Mouse (Mus musculus) hindbrain, postnatal 0 days (tissue): ENCODE results near the gene Nup214. TPM values are rescaled to one million over a fixed set of nuclear protein-coding genes. Genes with fewer than 3 reads are reported as not detected.

Experiments
- ATAC-seq: fragments of 200-750 bp; cut with Nextera tagmentation; 2 replicates; pipeline ENCODE4 v1.8.0; 2017; ENCODE audit warnings: mild to moderate bottlenecking, moderate TSS enrichment, moderate library complexity
- DNase-seq: peaks from one replicate; pipeline ENCODE4 v3.0.0-alpha.2; 2015; ENCODE audit warnings: low spot score
- H3K27ac ChIP-seq: fragments of 300-500 bp; sonication (generic); 2 replicates; pipeline ENCODE4 v1.5.1; 2014; ENCODE audit warnings: mild to moderate bottlenecking
- H3K27me3 ChIP-seq: fragments of 300-500 bp; sonication (generic); 2 replicates; pipeline ENCODE4 v1.6.1; 2014; ENCODE audit warnings: low read length, mixed read lengths; ENCODE audit not compliant: insufficient read depth
- H3K36me3 ChIP-seq: fragments of 300-500 bp; sonication (generic); 2 replicates; pipeline ENCODE4 v1.6.1; 2014; ENCODE audit warnings: low read length, mixed read lengths; ENCODE audit not compliant: insufficient read depth
- H3K4me1 ChIP-seq: fragments of 300-500 bp; sonication (generic); 2 replicates; pipeline ENCODE4 v1.6.1; 2014; ENCODE audit warnings: antibody characterized with exemption, low read length, mixed read lengths; ENCODE audit not compliant: insufficient read depth
- H3K4me2 ChIP-seq: fragments of 300-500 bp; sonication (generic); 2 replicates; pipeline ENCODE4 v1.6.1; 2014; ENCODE audit warnings: low read depth, mild to moderate bottlenecking, low read length, moderate library complexity, mixed read lengths
- H3K4me3 ChIP-seq: fragments of 300-500 bp; sonication (generic); 2 replicates; pipeline ENCODE4 v1.5.1; 2014; ENCODE audit warnings: low read length
- H3K9ac ChIP-seq: fragments of 300-500 bp; sonication (generic); replicated peaks from 2 replicates; pipeline ENCODE4 v1.6.1; 2014; ENCODE audit warnings: mild to moderate bottlenecking, low read length, moderate library complexity, mixed read lengths
- H3K9me3 ChIP-seq: fragments of 300-500 bp; sonication (generic); 2 replicates; pipeline ENCODE4 v1.6.1; 2016; ENCODE audit warnings: low read length, mixed read lengths
- CTCF ChIP-seq: IDR thresholded peaks from 2 replicates; pipeline ENCODE4 v1.5.1; 2016; ENCODE audit warnings: antibody characterized with exemption, control low read depth, low read depth
- WGBS: fragments of 180-500 bp; shearing (Covaris S2); extraction: QIAGEN DNeasy Blood & Tissue Kit; methylation state at CpG from one replicate; pipeline ENCODE4 v1.1.7; 2014; 5-methylcytosine and 5-hydroxymethylcytosine counted together
- polyA plus RNA-seq: library from polyadenylated mRNA; unstranded; fragments of >200 nt; fragmentation: Nextera tagmentation; extraction: Ambion mirVana; gene quantifications from 2 replicates; pipeline ENCODE4 v1.2.1, GENCODE M21; 2015
- total RNA-seq: library from RNA; depleted of rRNA; stranded (reverse); fragments of >200 nt; gene quantifications from 2 replicates; pipeline ENCODE4 v1.2.3, GENCODE M21; 2014

The Nup214 gene
- total and polyA plus RNA-seq, 2 experiments from 2014 or later = 29.3 to 65.3 TPM

- H3K27ac ChIP-seq = no peak overlapping the region
- WGBS = 71% methylated on average over 3 of the region's 3 CpGs
- no peak for TF ChIP-seq CTCF
- ATAC-seq = no peak
- no peaks in the 10 kb centered on the region for H3K27me3 ChIP-seq
- H3K4me3 ChIP-seq = no peak overlapping the region
- H3K9ac ChIP-seq = no peak overlapping the region
- H3K36me3 ChIP-seq = no peaks in the 10 kb centered on the region
- no peaks in the 10 kb centered on the region for H3K9me3 ChIP-seq
- H3K4me1 ChIP-seq = peaks cover 16% of the 10 kb centered on the region
- DNase-seq = no peak
- H3K4me2 ChIP-seq = 0 out of 2 replicates have a peak overlapping the region, but pooled peaks have one; percentile 98
Observed at GRCm38 (mm10) chr2:31952725-31953124, 21.5 kb upstream of the Nup214 start.

DNA sequence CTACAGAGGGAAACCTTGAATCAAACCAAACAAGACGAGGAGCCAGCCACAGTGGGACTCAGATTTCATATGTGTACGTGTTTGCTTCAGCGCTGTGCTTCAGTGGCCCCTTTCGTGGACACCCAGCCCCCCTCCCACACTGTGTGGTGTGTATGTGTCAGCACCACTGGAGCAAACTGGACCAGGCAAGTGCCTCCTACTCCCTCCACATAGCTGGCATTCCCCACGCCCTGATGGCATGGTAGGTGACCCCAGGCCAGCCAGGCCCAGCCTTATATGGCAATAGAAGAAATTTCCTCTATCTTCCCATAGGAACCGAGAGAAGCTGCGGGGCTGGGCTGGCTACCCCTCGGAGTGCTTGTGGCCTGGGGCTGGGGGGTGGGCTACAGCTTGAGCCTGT is 20.5 kb upstream of the Nup214 start:
- no peak for TF ChIP-seq CTCF
- Histone ChIP-seq H3K4me2 (no peak overlapping the region), H3K27ac (no peak overlapping the region), H3K36me3 (no peaks in the 10 kb centered on the region), H3K4me1 (peaks cover 16% of the 10 kb centered on the region), H3K4me3 (no peak overlapping the region), H3K9me3 (no peaks in the 10 kb centered on the region), H3K27me3 (no peaks in the 10 kb centered on the region), H3K9ac (no peak overlapping the region)
- 87% methylated on average over 8 of the region's 8 CpGs for WGBS
- no peak for ATAC-seq
- DNase-seq = no peak

DNA sequence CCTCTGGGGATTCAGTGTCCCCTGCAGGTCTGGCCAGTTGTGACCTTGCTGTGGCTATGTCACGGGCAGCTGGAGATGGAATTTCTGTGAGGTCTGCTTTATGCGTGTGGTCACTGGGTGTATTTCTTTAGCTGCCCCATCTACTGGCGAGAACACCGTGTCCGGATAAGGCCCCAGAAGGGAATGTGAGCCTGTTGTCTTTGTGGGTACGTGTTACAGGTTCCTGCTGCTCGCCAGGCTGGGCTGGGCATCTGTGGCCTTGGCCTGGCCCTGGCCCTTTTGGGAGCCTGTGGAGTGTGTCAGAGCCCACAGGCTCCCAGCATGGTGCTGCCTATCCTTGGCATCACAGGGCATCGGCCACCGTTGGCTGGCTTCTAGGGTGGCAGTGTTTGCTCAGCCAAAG is 19.5 kb upstream of the Nup214 start:
- H3K9me3 ChIP-seq = no peaks in the 10 kb centered on the region
- no peak overlapping the region for H3K4me2 ChIP-seq
- ATAC-seq (no peak), DNase-seq (no peak)
- no peaks in the 10 kb centered on the region for H3K36me3 ChIP-seq
- peaks cover 16% of the 10 kb centered on the region for H3K4me1 ChIP-seq
- no peak overlapping the region for H3K9ac ChIP-seq
- no peak overlapping the region for H3K4me3 ChIP-seq
- H3K27me3 ChIP-seq = no peaks in the 10 kb centered on the region
- TF ChIP-seq CTCF = no peak
- H3K27ac ChIP-seq = peak overlapping the region; percentile 15; the same call in 1 of the 2 replicates
- WGBS = 53% methylated on average over 9 of the region's 9 CpGs

DNA sequence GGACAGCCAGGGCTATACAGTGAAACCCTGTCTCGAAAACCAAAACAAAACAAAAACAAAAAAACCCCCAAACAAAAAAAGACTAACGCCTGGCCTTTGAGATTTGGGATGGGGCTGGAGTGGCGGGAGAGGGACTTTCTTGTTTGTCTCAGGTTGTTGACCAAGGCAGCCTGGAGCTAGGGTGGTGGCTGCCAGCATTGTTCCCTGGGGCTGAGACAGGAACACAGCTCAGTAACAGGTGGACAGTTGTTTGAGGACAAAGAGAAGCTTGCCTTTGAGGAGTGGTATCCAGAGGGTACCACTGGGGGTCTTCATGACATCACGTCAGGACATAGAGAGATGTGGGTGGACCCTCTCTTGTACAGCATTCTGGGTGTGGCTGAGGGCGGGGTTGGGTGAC is 18.6 kb upstream of the Nup214 start:
- TF ChIP-seq CTCF = no peak
- ATAC-seq (no peak), DNase-seq (no peak)
- Histone ChIP-seq H3K4me2 (no peak overlapping the region), H3K9me3 (no peaks in the 10 kb centered on the region), H3K27me3 (no peaks in the 10 kb centered on the region), H3K4me1 (peaks cover 16% of the 10 kb centered on the region), H3K36me3 (no peaks in the 10 kb centered on the region), H3K9ac (no peak overlapping the region), H3K27ac (no peak overlapping the region), H3K4me3 (no peak overlapping the region)
- 86% methylated on average over 5 of the region's 5 CpGs for WGBS

GRCm38 (mm10) chr2:31957211-31957610 is 17.0 kb upstream of the Nup214 start:
- H3K9me3 ChIP-seq = no peaks in the 10 kb centered on the region
- TF ChIP-seq CTCF = no peak
- H3K4me1 ChIP-seq = peaks cover 13% of the 10 kb centered on the region; the same call in 1 of the 2 replicates
- no peak overlapping the region for H3K27ac ChIP-seq
- H3K9ac ChIP-seq = no peak overlapping the region
- 89% methylated on average over 10 of the region's 10 CpGs for whole genome bisulfite sequencing
- H3K27me3 ChIP-seq = no peaks in the 10 kb centered on the region
- DNase-seq (no peak), ATAC-seq (no peak)
- no peak overlapping the region for H3K4me2 ChIP-seq
- no peaks in the 10 kb centered on the region for H3K36me3 ChIP-seq
- H3K4me3 ChIP-seq = no peak overlapping the region

GRCm38 (mm10) chr2:31960986-31961385 is 13.2 kb upstream of the Nup214 start:
- Histone ChIP-seq H3K27me3 (no peaks in the 10 kb centered on the region), H3K36me3 (no peaks in the 10 kb centered on the region), H3K9ac (no peak overlapping the region), H3K4me3 (no peak overlapping the region), H3K4me1 (peaks cover 16% of the 10 kb centered on the region; the same call in 1 of the 2 replicates), H3K9me3 (no peaks in the 10 kb centered on the region), H3K4me2 (no peak overlapping the region), H3K27ac (peak overlapping the region; percentile 82; the same call in 1 of the 2 replicates)
- TF ChIP-seq CTCF = no peak
- ATAC-seq = no peak
- 88% methylated on average over 8 of the region's 8 CpGs for WGBS
- DNase-seq = no peak

- WGBS = 60% methylated on average over 4 of the region's 4 CpGs
- no peak overlapping the region for H3K9ac ChIP-seq
- no peaks in the 10 kb centered on the region for H3K9me3 ChIP-seq
Observed at GRCm38 (mm10) chr2:31961791-31962222, 12.4 kb upstream of the Nup214 start.

More at GRCm38 (mm10) chr2:31961791-31962222, 12.4 kb upstream of the Nup214 start:
- Histone ChIP-seq H3K36me3 (no peaks in the 10 kb centered on the region), H3K27ac (peak overlapping the region; percentile 82), H3K4me2 (no peak overlapping the region), H3K27me3 (no peaks in the 10 kb centered on the region), H3K4me1 (peaks cover 16% of the 10 kb centered on the region; the same call in 1 of the 2 replicates), H3K4me3 (no peak overlapping the region)
- no peak for ATAC-seq
- DNase-seq = no peak
- TF ChIP-seq CTCF = no peak
